Mouse (Mus musculus) heart, adult 9 months (tissue): ENCODE measurements around the gene Rab43.

Experiments
- DNase-seq, 2 experiments: peaks; one replicate each; pipeline ENCODE4 v3.0.0; 2022; ENCODE audit warnings: low spot score in 2 of 2

The Rab43 gene

GRCm38 (mm10) chr6:87809144-87809543, 2.8 kb downstream of the Rab43 start:
- no peak for DNase-seq

GRCm38 (mm10) chr6:87808521-87808920, 3.4 kb downstream of the Rab43 start:
- no peak for DNase-seq

- DNase-seq, result no peak
These were observed 4.1 kb downstream of the Rab43 start for GRCm38 (mm10) chr6:87807735-87808440.

GRCm38 (mm10) chr6:87806857-87807256, 5.1 kb downstream of the Rab43 start:
- DNase-seq, result no peak

- peak in 1 of 2 experiments; percentile 41 for DNase-seq
These were observed 5.9 kb downstream of the Rab43 start for GRCm38 (mm10) chr6:87806028-87806427.

GRCm38 (mm10) chr6:87805448-87805847, 6.5 kb downstream of the Rab43 start:
- DNase-seq, result no peak

- no peak for DNase-seq
These were observed 7.1 kb downstream of the Rab43 start for GRCm38 (mm10) chr6:87804886-87805285.

- DNase-seq, result no peak
These were observed 7.9 kb downstream of the Rab43 start for GRCm38 (mm10) chr6:87804036-87804435.

GRCm38 (mm10) chr6:87802462-87802861, 9.5 kb downstream of the Rab43 start:
- DNase-seq, result no peak

GRCm38 (mm10) chr6:87799576-87799975, 12.4 kb downstream of the Rab43 start:
- no peak for DNase-seq

- no peak for DNase-seq
These were observed 14.6 kb downstream of the Rab43 start for GRCm38 (mm10) chr6:87797321-87797720.

- DNase-seq, result no peak
These were observed 15.6 kb downstream of the Rab43 start for GRCm38 (mm10) chr6:87796251-87796880.

GRCm38 (mm10) chr6:87795385-87796150, 16.4 kb downstream of the Rab43 start:
- DNase-seq, result no peak

- no peak for DNase-seq
These were observed 18.0 kb downstream of the Rab43 start for GRCm38 (mm10) chr6:87793821-87794510.

- DNase-seq, result no peak
These were observed 20.1 kb downstream of the Rab43 start for GRCm38 (mm10) chr6:87791826-87792225.

GRCm38 (mm10) chr6:87790779-87791480, 21.0 kb downstream of the Rab43 start:
- no peak for DNase-seq

- no peak for DNase-seq
These were observed 22.2 kb downstream of the Rab43 start for GRCm38 (mm10) chr6:87789791-87790190.

GRCm38 (mm10) chr6:87788896-87789587, 22.9 kb downstream of the Rab43 start:
- DNase-seq, result no peak

GRCm38 (mm10) chr6:87788266-87788895, 23.6 kb downstream of the Rab43 start:
- DNase-seq, result no peak

GRCm38 (mm10) chr6:87787108-87787890, 24.7 kb downstream of the Rab43 start:
- no peak for DNase-seq
